Mouse (Mus musculus) heart, adult 2 months (tissue): ENCODE measurements around the gene Kat6b.

Experiments
- CTCF ChIP-seq: fragments of 200-600 bp; IDR thresholded peaks from 2 replicates; pipeline ENCODE4 v1.8.1; 2022; ENCODE audit warnings: antibody characterized with exemption, mild to moderate bottlenecking, moderate library complexity
- EP300 ChIP-seq: fragments of 200-500 bp; IDR thresholded peaks from 2 replicates; pipeline ENCODE4 v1.6.1; 2011; ENCODE audit warnings: low read depth, low read length, control low read depth; ENCODE audit not compliant: insufficient read depth
- POLR2A ChIP-seq: fragments of 200-500 bp; IDR thresholded peaks from 2 replicates; pipeline ENCODE4 v1.6.1; 2011; ENCODE audit warnings: mild to moderate bottlenecking, low read depth, low read length, control low read depth; ENCODE audit not compliant: insufficient read depth

DNA sequence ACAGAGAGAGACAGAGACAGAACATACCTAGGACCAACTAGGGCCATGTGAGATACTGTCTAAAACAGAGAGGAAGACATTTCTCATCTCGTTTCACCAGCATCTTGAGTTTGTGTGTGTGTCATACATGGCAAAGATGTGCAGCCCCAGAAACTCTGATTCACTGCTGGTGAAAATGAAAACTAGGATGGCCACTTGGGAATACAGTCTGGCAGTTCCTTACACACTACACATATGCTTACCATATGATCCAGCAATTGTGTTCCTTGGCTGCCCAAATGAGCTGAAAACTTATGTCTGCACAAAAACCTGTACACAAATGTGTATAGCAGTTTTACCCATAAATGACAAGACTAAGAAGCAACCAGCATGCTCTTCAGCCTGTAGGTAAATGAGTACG lies 40.7 kb upstream of the Kat6b start:
- TF ChIP-seq CTCF (no peak), POLR2A (no peak), EP300 (no peak)
